Mouse (Mus musculus) lung, embryonic 15.5 days (tissue): ENCODE data around the gene Cd300lf. TPM values are rescaled to one million over a fixed set of nuclear protein-coding genes. Genes with fewer than 3 reads are reported as not detected.

Experiments used
- ATAC-seq: fragments of 200-750 bp; cut with Nextera tagmentation; 2 replicates; pipeline ENCODE4 v1.8.0; 2017; ENCODE audit warnings: moderate number of reproducible peaks, borderline replicate concordance; ENCODE audit not compliant: low FRiP score, low TSS enrichment; ENCODE audit errors: extremely low read depth
- H3K27ac ChIP-seq: fragments of 300-500 bp; sonication (generic); 2 replicates; pipeline ENCODE4 v1.5.1; 2015; ENCODE audit warnings: moderate library complexity, mild to moderate bottlenecking, inconsistent platforms
- H3K27me3 ChIP-seq: fragments of 300-500 bp; sonication (generic); 2 replicates; pipeline ENCODE4 v1.6.1; 2015; ENCODE audit warnings: inconsistent platforms
- H3K36me3 ChIP-seq: fragments of 300-500 bp; sonication (generic); 2 replicates; pipeline ENCODE4 v1.6.1; 2015; ENCODE audit warnings: inconsistent platforms
- H3K4me1 ChIP-seq: fragments of 300-500 bp; sonication (generic); 2 replicates; pipeline ENCODE4 v1.6.1; 2015; ENCODE audit warnings: inconsistent platforms
- H3K4me2 ChIP-seq: fragments of 300-500 bp; sonication (generic); 2 replicates; pipeline ENCODE4 v1.6.1; 2015; ENCODE audit warnings: inconsistent platforms, mild to moderate bottlenecking, moderate library complexity
- H3K4me3 ChIP-seq: fragments of 300-500 bp; sonication (generic); 2 replicates; pipeline ENCODE4 v1.5.1; 2015; ENCODE audit warnings: mild to moderate bottlenecking, inconsistent platforms
- H3K9ac ChIP-seq: fragments of 300-500 bp; sonication (generic); 2 replicates; pipeline ENCODE4 v1.6.1; 2015; ENCODE audit warnings: inconsistent platforms
- H3K9me3 ChIP-seq: fragments of 300-500 bp; sonication (generic); 2 replicates; pipeline ENCODE4 v1.6.1; 2016; ENCODE audit warnings: inconsistent platforms
- WGBS: fragments of 180-500 bp; shearing (Covaris S2); methylation state at CpG from one replicate; pipeline ENCODE4 v1.1.7; 2015; 5-methylcytosine and 5-hydroxymethylcytosine counted together
- polyA plus RNA-seq: library from polyadenylated mRNA; unstranded; fragments of >200 nt; fragmentation: Nextera tagmentation; extraction: Ambion mirVana; gene quantifications from 2 replicates; pipeline ENCODE4 v1.2.1, GENCODE M21; 2015

The Cd300lf gene
- polyA plus RNA-seq, 1 experiment from 2014 or later, result 1.8 TPM

GRCm38 (mm10) chr11:115167631-115168249 lies 33.9 kb upstream of the Cd300lf start:
- H3K9me3 ChIP-seq, result no peaks in the 10 kb centered on the region
- H3K4me3 ChIP-seq, result no peak overlapping the region
- no peak overlapping the region for H3K4me2 ChIP-seq
- H3K27me3 ChIP-seq, result peaks cover 21% of the 10 kb centered on the region; the same call in 1 of the 2 replicates
- ATAC-seq, result no peak
- peaks cover 43% of the 10 kb centered on the region for H3K4me1 ChIP-seq
- no peak overlapping the region for H3K27ac ChIP-seq
- H3K36me3 ChIP-seq, result no peaks in the 10 kb centered on the region
- WGBS, result 73% methylated on average over 8 of the region's 8 CpGs
- H3K9ac ChIP-seq, result no peak overlapping the region

DNA sequence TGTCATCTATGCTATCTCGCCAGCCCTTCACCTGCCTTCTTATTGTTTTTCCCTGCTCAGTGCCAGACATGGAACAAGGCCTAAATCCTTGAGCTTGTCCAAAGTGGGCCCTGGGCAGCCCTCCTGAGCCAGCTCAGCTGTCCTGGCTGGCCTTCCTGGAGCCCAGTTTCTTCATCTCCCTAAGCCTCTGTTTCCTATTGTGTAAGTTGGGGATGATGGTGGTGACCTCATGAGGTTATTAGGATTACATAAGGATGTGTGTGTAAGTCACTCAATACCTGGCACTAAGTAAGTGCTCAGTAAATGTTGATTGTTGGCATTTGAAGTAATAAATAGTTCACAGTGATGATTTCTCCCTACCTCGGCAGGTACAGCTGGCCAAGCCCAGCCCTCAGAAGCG lies 33.0 kb upstream of the Cd300lf start:
- H3K27me3 ChIP-seq, result peaks cover 21% of the 10 kb centered on the region; the same call in 1 of the 2 replicates
- 74% methylated on average over 3 of the region's 3 CpGs for WGBS
- H3K27ac ChIP-seq, result no peak overlapping the region
- H3K4me1 ChIP-seq, result peaks cover 43% of the 10 kb centered on the region
- no peak for ATAC-seq
- no peak overlapping the region for H3K4me3 ChIP-seq
- H3K9ac ChIP-seq, result no peak overlapping the region
- H3K9me3 ChIP-seq, result no peaks in the 10 kb centered on the region
- H3K36me3 ChIP-seq, result no peaks in the 10 kb centered on the region
- no peak overlapping the region for H3K4me2 ChIP-seq

DNA sequence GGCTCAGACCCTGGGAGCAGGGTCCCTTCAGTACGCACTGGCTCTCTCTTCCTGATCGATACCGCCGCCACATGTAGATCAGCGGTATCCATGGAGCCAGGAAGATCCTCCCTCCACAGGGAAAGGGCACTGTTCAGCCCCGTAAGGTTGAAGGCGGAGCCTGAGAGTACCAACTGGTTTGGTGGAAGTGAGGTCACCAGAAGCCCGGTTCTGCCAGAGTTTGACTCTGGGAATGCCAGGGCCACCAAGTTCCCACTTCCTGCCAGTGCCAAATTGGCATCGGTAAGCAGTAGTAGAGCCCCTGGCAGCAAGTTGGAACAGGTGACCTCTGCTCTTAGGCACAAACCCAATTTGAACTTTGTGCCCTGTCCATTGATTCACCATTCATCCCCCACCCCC lies 31.2 kb upstream of the Cd300lf start:
- Histone ChIP-seq H3K36me3 (no peaks in the 10 kb centered on the region), H3K27ac (peak overlapping the region; percentile 54), H3K4me1 (peaks cover 43% of the 10 kb centered on the region), H3K9ac (peak overlapping the region; percentile 20), H3K9me3 (no peaks in the 10 kb centered on the region), H3K27me3 (peaks cover 25% of the 10 kb centered on the region; the same call in 1 of the 2 replicates), H3K4me2 (peak overlapping the region; percentile 83), H3K4me3 (peak overlapping the region; percentile 66)
- no peak for ATAC-seq
- WGBS, result 5% methylated on average over 9 of the region's 9 CpGs

GRCm38 (mm10) chr11:115164341-115164975 lies 30.7 kb upstream of the Cd300lf start:
- peak overlapping the region; percentile 66 for H3K4me3 ChIP-seq
- peak overlapping the region; percentile 43 for H3K9ac ChIP-seq
- H3K27me3 ChIP-seq, result peaks cover 25% of the 10 kb centered on the region; the same call in 1 of the 2 replicates
- peaks cover 43% of the 10 kb centered on the region for H3K4me1 ChIP-seq
- ATAC-seq, result no peak
- WGBS, result under 1% methylated on average over 14 of the region's 14 CpGs
- peak overlapping the region; percentile 54 for H3K27ac ChIP-seq
- H3K9me3 ChIP-seq, result no peaks in the 10 kb centered on the region
- H3K36me3 ChIP-seq, result no peaks in the 10 kb centered on the region
- peak overlapping the region; percentile 83 for H3K4me2 ChIP-seq

GRCm38 (mm10) chr11:115163568-115164150 lies 29.9 kb upstream of the Cd300lf start:
- H3K27me3 ChIP-seq, result peaks cover 25% of the 10 kb centered on the region; the same call in 1 of the 2 replicates
- no peaks in the 10 kb centered on the region for H3K9me3 ChIP-seq
- peak overlapping the region; percentile 83 for H3K4me2 ChIP-seq
- peak overlapping the region; percentile 45 for H3K27ac ChIP-seq
- H3K36me3 ChIP-seq, result no peaks in the 10 kb centered on the region
- peaks cover 46% of the 10 kb centered on the region for H3K4me1 ChIP-seq
- WGBS, result under 1% methylated on average over 47 of the region's 47 CpGs
- H3K4me3 ChIP-seq, result peak overlapping the region; percentile 66
- peak overlapping the region; percentile 43 for H3K9ac ChIP-seq
- peak; percentile 9; the same call in 1 of the 2 replicates for ATAC-seq

GRCm38 (mm10) chr11:115162832-115163480 lies 29.2 kb upstream of the Cd300lf start, which contains the start of gene Slc9a3r1:
Gene Slc9a3r1, plus strand, starts transcription at chr11:115163341.
- ATAC-seq, result peak; percentile 96
- Histone ChIP-seq H3K4me1 (peaks cover 53% of the 10 kb centered on the region), H3K36me3 (no peaks in the 10 kb centered on the region), H3K4me3 (peak within 1 kb of the TSS; percentile 66), H3K4me2 (peak within 1 kb of the TSS; percentile 83), H3K27me3 (peaks cover 25% of the 10 kb centered on the region; the same call in 1 of the 2 replicates), H3K27ac (peak within 1 kb of the TSS; percentile 59), H3K9me3 (no peaks in the 10 kb centered on the region), H3K9ac (peak within 1 kb of the TSS; percentile 43)
- under 1% methylated on average over 47 of the region's 47 CpGs for WGBS

DNA sequence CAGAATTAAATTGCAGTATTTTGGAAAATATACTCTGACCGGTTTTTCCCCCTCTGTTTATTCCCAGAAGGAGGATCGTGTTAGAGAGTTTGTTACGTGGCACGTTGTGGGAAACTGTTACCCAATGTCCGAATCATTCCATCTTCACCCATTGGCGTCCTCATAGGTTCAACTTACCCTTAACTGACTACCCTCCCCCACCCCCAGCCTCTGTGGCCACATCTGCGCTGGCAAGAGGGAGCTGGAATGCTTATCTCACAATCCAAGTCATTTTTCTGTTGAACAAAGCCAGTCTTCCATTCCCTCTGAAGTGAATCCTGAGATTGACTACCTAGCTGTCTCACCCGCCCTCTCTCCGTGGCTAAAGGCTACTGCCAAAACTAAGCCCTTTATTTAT lies 28.4 kb upstream of the Cd300lf start:
- ATAC-seq, result no peak
- peaks cover 25% of the 10 kb centered on the region; the same call in 1 of the 2 replicates for H3K27me3 ChIP-seq
- H3K27ac ChIP-seq, result peak overlapping the region; percentile 59
- peak overlapping the region; percentile 83 for H3K4me2 ChIP-seq
- H3K9me3 ChIP-seq, result no peaks in the 10 kb centered on the region
- whole genome bisulfite sequencing, result 17% methylated on average over 9 of the region's 9 CpGs
- H3K4me1 ChIP-seq, result peaks cover 54% of the 10 kb centered on the region
- peak overlapping the region; percentile 66 for H3K4me3 ChIP-seq
- H3K9ac ChIP-seq, result peak overlapping the region; percentile 25; the same call in 1 of the 2 replicates
- H3K36me3 ChIP-seq, result no peaks in the 10 kb centered on the region

GRCm38 (mm10) chr11:115161578-115162204 lies 27.9 kb upstream of the Cd300lf start:
- Histone ChIP-seq H3K4me2 (peak overlapping the region; percentile 83), H3K4me1 (peaks cover 54% of the 10 kb centered on the region), H3K27me3 (peaks cover 25% of the 10 kb centered on the region; the same call in 1 of the 2 replicates), H3K36me3 (no peaks in the 10 kb centered on the region), H3K4me3 (no peak overlapping the region), H3K9me3 (no peaks in the 10 kb centered on the region), H3K27ac (0 out of 2 replicates have a peak overlapping the region, but pooled peaks have one; percentile 12), H3K9ac (0 out of 2 replicates have a peak overlapping the region, but pooled peaks have one; percentile 25)
- ATAC-seq, result no peak
- WGBS, result 50% methylated on average over 9 of the region's 9 CpGs

DNA sequence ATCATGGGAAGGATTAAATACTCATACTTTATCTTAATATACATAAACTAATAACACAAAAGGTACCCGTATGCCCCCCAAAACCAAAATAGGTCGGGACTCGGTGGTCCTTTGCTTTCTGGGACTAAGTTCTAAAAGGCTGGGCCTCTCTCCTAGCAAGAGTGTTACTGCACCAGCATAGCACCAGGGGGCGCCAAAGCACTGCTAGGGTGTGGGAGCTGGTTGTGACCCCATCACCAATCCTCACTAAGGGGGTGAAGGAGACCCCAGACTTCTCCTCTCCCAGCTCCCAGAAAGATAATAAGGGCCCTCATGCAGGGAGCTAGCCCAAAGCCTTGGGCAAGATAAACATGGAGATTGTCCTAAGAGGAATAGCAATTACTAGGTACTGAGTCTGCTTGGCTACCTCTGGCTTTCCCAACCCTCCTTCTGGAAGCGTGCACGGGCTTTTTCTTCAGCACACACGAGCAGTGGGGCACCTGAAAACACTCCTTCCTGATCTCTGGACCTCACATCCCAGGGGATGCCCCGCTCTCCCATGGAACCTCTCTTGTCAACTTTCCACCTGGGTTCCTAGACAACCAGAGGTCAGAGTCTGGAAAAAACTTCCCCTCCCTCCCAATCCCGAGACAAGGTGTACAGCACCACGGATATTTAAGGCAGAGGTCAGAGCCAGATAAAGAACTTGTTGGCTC lies 27.2 kb upstream of the Cd300lf start:
- H3K9ac ChIP-seq, result no peak overlapping the region
- no peak overlapping the region for H3K27ac ChIP-seq
- H3K4me1 ChIP-seq, result peaks cover 54% of the 10 kb centered on the region
- no peak for ATAC-seq
- 27% methylated on average over 10 of the region's 10 CpGs for WGBS
- H3K36me3 ChIP-seq, result no peaks in the 10 kb centered on the region
- H3K27me3 ChIP-seq, result peaks cover 31% of the 10 kb centered on the region; the same call in 1 of the 2 replicates
- no peak overlapping the region for H3K4me2 ChIP-seq
- no peaks in the 10 kb centered on the region for H3K9me3 ChIP-seq
- no peak overlapping the region for H3K4me3 ChIP-seq

DNA sequence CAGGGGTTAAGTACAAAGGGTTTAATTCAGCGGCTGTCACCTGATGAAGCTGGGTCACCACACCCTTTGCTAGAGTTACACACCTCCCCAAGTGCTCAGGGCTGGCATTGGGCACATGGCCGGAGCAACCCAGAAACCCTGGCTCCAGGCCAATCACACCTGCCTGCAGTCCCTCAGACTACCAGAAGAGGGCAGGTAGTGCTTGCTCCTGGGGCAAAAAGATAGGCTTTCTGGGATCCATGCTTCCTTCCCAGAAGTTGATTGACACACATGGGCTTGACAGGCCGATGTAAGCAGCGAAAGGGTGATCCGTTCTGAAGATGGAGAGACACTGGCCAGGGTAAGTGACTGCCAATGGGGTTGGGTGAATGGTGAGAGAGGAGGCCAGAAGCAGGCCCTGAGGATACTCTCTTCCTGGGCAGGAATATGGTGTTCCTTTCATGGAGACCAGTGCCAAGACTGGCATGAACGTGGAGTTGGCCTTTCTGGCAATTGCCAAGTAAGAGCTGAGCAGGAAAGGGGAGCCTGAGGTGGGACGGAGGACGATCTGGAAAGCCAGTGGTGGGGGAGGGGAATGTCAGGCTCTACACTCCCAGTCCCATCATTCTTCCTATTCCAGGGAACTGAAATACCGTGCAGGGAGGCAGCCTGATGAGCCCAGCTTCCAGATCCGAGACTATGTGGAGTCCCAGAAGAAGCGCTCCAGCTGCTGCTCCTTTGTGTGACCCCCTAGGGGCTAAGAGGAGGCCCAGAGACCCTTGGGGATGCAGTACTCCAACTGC lies 26.4 kb upstream of the Cd300lf start:
- no peaks in the 10 kb centered on the region for H3K36me3 ChIP-seq
- no peak overlapping the region for H3K4me3 ChIP-seq
- peaks cover 51% of the 10 kb centered on the region for H3K4me1 ChIP-seq
- peaks cover 30% of the 10 kb centered on the region; the same call in 1 of the 2 replicates for H3K27me3 ChIP-seq
- no peak overlapping the region for H3K4me2 ChIP-seq
- 53% methylated on average over 11 of the region's 11 CpGs for WGBS
- H3K9me3 ChIP-seq, result no peaks in the 10 kb centered on the region
- ATAC-seq, result no peak
- H3K9ac ChIP-seq, result no peak overlapping the region
- no peak overlapping the region for H3K27ac ChIP-seq
